Mouse (Mus musculus) stomach, embryonic 14.5 days (tissue): Measurements from ENCODE around the gene Crym. TPM values are rescaled to one million over a fixed set of nuclear protein-coding genes. Genes with fewer than 3 reads are reported as not detected.

Experiments
- ATAC-seq: fragments of 200-750 bp; cut with Nextera tagmentation; 2 replicates; pipeline ENCODE4 v1.8.0; 2017; ENCODE audit warnings: low read depth, moderate TSS enrichment; ENCODE audit not compliant: insufficient number of reproducible peaks, insufficient read depth, low FRiP score
- H3K27ac ChIP-seq: fragments of 300-500 bp; sonication (generic); 2 replicates; pipeline ENCODE4 v1.5.1; 2014; ENCODE audit warnings: mild to moderate bottlenecking, low read length, moderate library complexity, mixed read lengths
- H3K27me3 ChIP-seq: fragments of 300-500 bp; sonication (generic); 2 replicates; pipeline ENCODE4 v1.6.1; 2014; ENCODE audit warnings: low read length, control low read depth, mixed read lengths; ENCODE audit not compliant: control insufficient read depth, insufficient read depth
- H3K36me3 ChIP-seq: fragments of 300-500 bp; sonication (generic); 2 replicates; pipeline ENCODE4 v1.6.1; 2014; ENCODE audit warnings: mild to moderate bottlenecking, control low read depth, low read length, moderate library complexity, mixed read lengths; ENCODE audit not compliant: control insufficient read depth, insufficient read depth
- H3K4me1 ChIP-seq: fragments of 300-500 bp; sonication (generic); 2 replicates; pipeline ENCODE4 v1.6.1; 2014; ENCODE audit warnings: low read length, control low read depth, mixed read lengths; ENCODE audit not compliant: control insufficient read depth, insufficient read depth
- H3K4me2 ChIP-seq: fragments of 300-500 bp; sonication (generic); replicated peaks from 2 replicates; pipeline ENCODE4 v1.6.1; 2014; ENCODE audit warnings: low read depth, low read length, control low read depth
- H3K4me3 ChIP-seq: fragments of 300-500 bp; sonication (generic); 2 replicates; pipeline ENCODE4 v1.5.1; 2014; ENCODE audit warnings: low read depth, low read length, control low read depth
- H3K9ac ChIP-seq: fragments of 300-500 bp; sonication (generic); replicated peaks from 2 replicates; pipeline ENCODE4 v1.6.1; 2014; ENCODE audit warnings: low read depth, mild to moderate bottlenecking, control low read depth, low read length, moderate library complexity, mixed read lengths
- H3K9me3 ChIP-seq: fragments of 300-500 bp; sonication (generic); 2 replicates; pipeline ENCODE4 v1.6.1; 2016; ENCODE audit warnings: low read depth, low read length, control low read depth; ENCODE audit not compliant: control insufficient read depth
- WGBS: fragments of 180-500 bp; shearing (Covaris S2); extraction: QIAGEN DNeasy Blood & Tissue Kit; methylation state at CpG from one replicate; pipeline ENCODE4 v1.1.7; 2014; 5-methylcytosine and 5-hydroxymethylcytosine counted together
- polyA plus RNA-seq: library from polyadenylated mRNA; unstranded; fragments of >200 nt; fragmentation: Nextera tagmentation; extraction: Ambion mirVana; gene quantifications from 2 replicates; pipeline ENCODE4 v1.2.1, GENCODE M21; 2014

Gene Crym
- polyA plus RNA-seq, result 8.9 and 9.3 TPM in 2 replicates

GRCm38 (mm10) chr7:120201771-120202170, at the start of gene Crym:
Gene Crym, minus strand, starts transcription at chr7:120202111.
- peak within 1 kb of the TSS; percentile 6; the same call in 1 of the 2 replicates for H3K4me3 ChIP-seq
- no peak within 1 kb of the TSS for H3K9ac ChIP-seq
- no peaks in the 10 kb centered on the region for H3K9me3 ChIP-seq
- no peaks in the 10 kb centered on the region for H3K36me3 ChIP-seq
- ATAC-seq, result no peak
- 2% methylated on average over 26 of the region's 26 CpGs for WGBS
- 0 out of 2 replicates have a peak, but pooled peaks cover 11% of the 10 kb centered on the region for H3K4me1 ChIP-seq
- no peaks in the 10 kb centered on the region for H3K27me3 ChIP-seq
- peak within 1 kb of the TSS; percentile 39 for H3K4me2 ChIP-seq
- no peak within 1 kb of the TSS for H3K27ac ChIP-seq

- ATAC-seq, result no peak
- no peaks in the 10 kb centered on the region for H3K4me1 ChIP-seq
- no peak overlapping the region for H3K27ac ChIP-seq
These were observed 39.2 kb upstream of the Crym start for GRCm38 (mm10) chr7:120241092-120241491.

GRCm38 (mm10) chr7:120228541-120228940, 26.6 kb upstream of the Crym start:
- Histone ChIP-seq H3K4me1 (no peaks in the 10 kb centered on the region), H3K9ac (no peak overlapping the region), H3K27ac (no peak overlapping the region), H3K4me3 (no peak overlapping the region), H3K9me3 (no peaks in the 10 kb centered on the region), H3K36me3 (no peaks in the 10 kb centered on the region), H3K27me3 (no peaks in the 10 kb centered on the region), H3K4me2 (no peak overlapping the region)
- ATAC-seq, result no peak

More at GRCm38 (mm10) chr7:120241092-120241491, 39.2 kb upstream of the Crym start:
- no peaks in the 10 kb centered on the region for H3K9me3 ChIP-seq
- no peaks in the 10 kb centered on the region for H3K36me3 ChIP-seq
- H3K27me3 ChIP-seq, result no peaks in the 10 kb centered on the region
- no peak overlapping the region for H3K4me3 ChIP-seq
- H3K9ac ChIP-seq, result no peak overlapping the region
- H3K4me2 ChIP-seq, result no peak overlapping the region

GRCm38 (mm10) chr7:120205989-120206388, 4.1 kb upstream of the Crym start:
- Histone ChIP-seq H3K9me3 (no peaks in the 10 kb centered on the region), H3K4me2 (no peak overlapping the region), H3K27me3 (no peaks in the 10 kb centered on the region), H3K4me1 (0 out of 2 replicates have a peak, but pooled peaks cover 11% of the 10 kb centered on the region), H3K36me3 (no peaks in the 10 kb centered on the region), H3K27ac (no peak overlapping the region), H3K9ac (no peak overlapping the region), H3K4me3 (no peak overlapping the region)
- ATAC-seq, result no peak
- 48% methylated on average over 9 of the region's 9 CpGs for WGBS

- Histone ChIP-seq H3K27me3 (no peaks in the 10 kb centered on the region), H3K4me3 (no peak within 1 kb of the TSS), H3K27ac (no peak within 1 kb of the TSS), H3K4me2 (no peak within 1 kb of the TSS), H3K9me3 (no peaks in the 10 kb centered on the region), H3K36me3 (no peaks in the 10 kb centered on the region), H3K4me1 (0 out of 2 replicates have a peak, but pooled peaks cover 11% of the 10 kb centered on the region), H3K9ac (no peak within 1 kb of the TSS)
- peak; percentile 70; the same call in 1 of the 2 replicates for ATAC-seq
- WGBS, result 5% methylated on average over 26 of the region's 26 CpGs
These were observed 1.9 kb upstream of the Crym start, which contains the start of gene Abca14 for GRCm38 (mm10) chr7:120203789-120204188. Gene Abca14, plus strand, starts transcription at chr7:120203961.

- Histone ChIP-seq H3K27me3 (no peaks in the 10 kb centered on the region), H3K27ac (no peak overlapping the region), H3K9ac (no peak overlapping the region), H3K4me3 (peak overlapping the region; percentile 6; the same call in 1 of the 2 replicates), H3K4me1 (0 out of 2 replicates have a peak, but pooled peaks cover 11% of the 10 kb centered on the region), H3K4me2 (peak overlapping the region; percentile 39), H3K36me3 (no peaks in the 10 kb centered on the region), H3K9me3 (no peaks in the 10 kb centered on the region)
- ATAC-seq, result no peak
- WGBS, result 5% methylated on average over 14 of the region's 14 CpGs
These were observed 623 bp downstream of the Crym start for GRCm38 (mm10) chr7:120201231-120201744.

GRCm38 (mm10) chr7:120195207-120195606, 6.7 kb downstream of the Crym start:
- ATAC-seq, result no peak
- 83% methylated on average over 4 of the region's 4 CpGs for WGBS
- H3K9ac ChIP-seq, result no peak overlapping the region
- H3K4me3 ChIP-seq, result no peak overlapping the region
- H3K4me2 ChIP-seq, result no peak overlapping the region
- H3K4me1 ChIP-seq, result 0 out of 2 replicates have a peak, but pooled peaks cover under 1% of the 10 kb centered on the region
- no peak overlapping the region for H3K27ac ChIP-seq
- no peaks in the 10 kb centered on the region for H3K9me3 ChIP-seq
- no peaks in the 10 kb centered on the region for H3K27me3 ChIP-seq
- H3K36me3 ChIP-seq, result no peaks in the 10 kb centered on the region

- H3K4me3 ChIP-seq, result no peak overlapping the region
- H3K9ac ChIP-seq, result no peak overlapping the region
- no peaks in the 10 kb centered on the region for H3K36me3 ChIP-seq
- no peaks in the 10 kb centered on the region for H3K9me3 ChIP-seq
- WGBS, result 76% methylated on average over 6 of the region's 6 CpGs
- H3K4me1 ChIP-seq, result 0 out of 2 replicates have a peak, but pooled peaks cover 3% of the 10 kb centered on the region
- H3K27ac ChIP-seq, result no peak overlapping the region
- no peaks in the 10 kb centered on the region for H3K27me3 ChIP-seq
- ATAC-seq, result no peak
- H3K4me2 ChIP-seq, result no peak overlapping the region
These were observed 9.1 kb downstream of the Crym start for GRCm38 (mm10) chr7:120192816-120193215.

GRCm38 (mm10) chr7:120192207-120192606, 9.7 kb downstream of the Crym start:
- no peaks in the 10 kb centered on the region for H3K36me3 ChIP-seq
- no peaks in the 10 kb centered on the region for H3K9me3 ChIP-seq
- H3K4me2 ChIP-seq, result no peak overlapping the region
- 0 out of 2 replicates have a peak, but pooled peaks cover 3% of the 10 kb centered on the region for H3K4me1 ChIP-seq
- no peak overlapping the region for H3K9ac ChIP-seq
- no peak overlapping the region for H3K4me3 ChIP-seq
- 42% methylated on average over 3 of the region's 3 CpGs for WGBS
- no peaks in the 10 kb centered on the region for H3K27me3 ChIP-seq
- no peak for ATAC-seq
- no peak overlapping the region for H3K27ac ChIP-seq
